Mouse (Mus musculus) thymus, adult 18-20 months (tissue): ENCODE data around the gene Gm42417.
A peak's percentile ranks its signal among the peaks of the same experiment; 100 is the strongest.

Experiments used
- DNase-seq, 2 experiments: peaks; one replicate each; pipeline ENCODE4 v3.0.0; 2022; ENCODE audit warnings: mixed read lengths in 2 of 2

The Gm42417 gene

DNA sequence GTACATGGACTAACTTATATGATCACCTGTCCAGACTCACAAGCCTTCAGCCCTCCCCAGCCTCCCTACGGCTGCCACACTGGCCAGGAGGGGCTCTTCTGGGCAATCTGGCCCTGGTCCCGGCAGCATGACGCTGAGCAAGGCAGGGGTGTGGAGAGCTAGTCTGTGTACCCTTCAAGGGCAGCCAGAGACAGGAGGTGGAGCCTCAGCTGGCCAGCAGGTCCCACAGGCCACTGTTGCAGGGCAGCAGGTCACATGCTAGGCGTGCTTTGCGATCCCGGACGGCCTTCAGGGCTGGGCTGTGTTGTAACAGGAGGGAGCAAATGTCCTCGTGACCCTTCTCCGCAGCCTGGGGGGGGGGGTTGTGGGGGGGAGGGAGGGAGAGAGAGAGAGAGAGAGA is at the start of gene Gm42417:
Gene Gm42417 (minus strand): TSS at position 244 of the 400 bp plus-strand sequence.
- no peak for DNase-seq

DNA sequence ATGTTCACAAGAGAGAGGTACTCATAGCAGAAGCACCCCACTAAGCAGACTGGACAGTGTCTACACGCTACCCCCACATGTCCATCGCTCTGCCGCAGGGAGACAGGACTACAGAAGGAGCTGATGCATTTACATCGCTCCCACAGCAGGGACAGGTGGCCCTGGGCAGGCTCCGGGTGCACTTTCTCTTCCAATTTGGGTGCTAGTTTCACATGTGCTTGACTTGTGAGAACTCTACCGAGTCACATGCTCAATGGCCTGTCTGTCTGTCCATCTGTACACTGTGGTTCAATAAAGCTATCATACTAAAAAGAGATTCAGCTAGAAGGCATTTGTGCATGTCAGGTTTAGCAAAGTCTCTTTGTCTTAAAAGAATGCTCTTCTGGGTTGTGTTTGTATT is 48.6 kb upstream of the Gm42417 start:
- DNase-seq, result no peak

DNA sequence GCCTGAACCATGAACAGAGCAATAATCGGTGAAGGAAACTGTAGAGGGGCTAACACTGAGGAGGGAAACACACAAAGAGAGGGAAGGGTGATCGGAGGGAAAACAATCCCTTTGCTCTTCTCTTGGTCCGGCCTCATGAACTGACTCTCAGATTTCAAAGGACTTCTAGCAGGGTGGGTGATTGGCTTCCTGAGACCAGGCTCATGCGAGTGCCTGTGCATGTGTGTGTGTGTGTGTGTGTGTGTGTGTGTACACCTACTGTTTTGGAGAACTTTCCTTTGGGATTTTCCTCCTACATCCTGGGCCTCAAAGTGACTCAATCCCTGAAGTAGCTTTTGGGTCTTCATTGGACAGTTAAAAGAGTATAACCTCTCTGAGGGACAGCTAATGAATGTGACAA is 47.1 kb upstream of the Gm42417 start:
- DNase-seq, result no peak

DNA sequence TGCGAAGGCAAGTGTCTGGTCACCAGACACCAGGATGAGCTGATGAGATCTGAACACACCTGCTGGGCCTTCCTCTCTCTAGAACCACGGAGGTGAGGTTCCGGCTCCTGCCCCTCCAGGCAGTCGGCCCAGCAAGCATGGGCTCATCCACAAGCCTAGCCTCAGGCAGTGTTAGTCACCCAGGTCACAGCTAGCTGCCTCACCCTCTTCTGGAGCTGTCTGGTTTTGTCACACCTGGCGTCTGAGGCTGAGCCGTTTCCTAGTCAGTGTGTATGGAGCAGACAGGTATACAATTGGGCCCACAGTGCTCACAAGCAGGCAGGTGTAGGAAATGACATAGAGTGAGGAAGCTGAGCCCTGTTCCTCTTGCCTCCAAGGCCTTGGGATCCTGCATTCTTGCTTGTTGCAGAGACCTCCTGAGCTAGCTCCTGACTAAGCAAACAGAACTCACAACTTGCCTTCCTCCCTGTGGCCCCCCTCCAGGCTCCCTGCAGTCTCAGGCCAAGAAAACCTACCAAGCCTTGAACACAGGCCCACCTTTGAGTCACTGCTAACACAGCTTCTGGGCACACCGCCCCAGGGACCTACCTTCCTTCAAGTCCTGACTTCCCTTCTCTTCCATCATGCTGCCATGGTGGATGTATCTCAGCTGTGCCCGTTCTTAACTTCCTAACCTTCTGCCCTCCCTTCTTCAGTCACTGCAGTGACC is 44.3 kb upstream of the Gm42417 start:
- no peak for DNase-seq

DNA sequence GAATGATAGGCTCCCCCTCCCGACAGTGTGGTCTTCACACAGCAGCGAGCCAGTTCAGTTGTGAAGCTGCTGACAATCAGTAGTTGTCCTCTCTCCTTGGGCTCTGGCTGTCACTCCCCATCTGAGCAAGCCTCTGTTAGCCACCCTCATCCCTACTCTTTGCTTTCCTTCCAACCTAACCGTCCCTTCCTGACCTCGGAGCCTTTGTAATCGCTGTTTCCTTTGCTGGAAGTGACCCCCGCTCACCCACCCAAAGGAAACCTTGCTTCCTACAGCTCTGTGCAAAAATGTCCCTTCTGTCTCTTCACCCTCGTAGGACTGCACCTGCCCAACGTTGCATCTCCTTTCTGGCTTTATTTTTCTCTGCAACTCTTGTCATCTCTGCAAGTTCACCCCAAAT is 43.0 kb upstream of the Gm42417 start:
- no peak for DNase-seq

DNA sequence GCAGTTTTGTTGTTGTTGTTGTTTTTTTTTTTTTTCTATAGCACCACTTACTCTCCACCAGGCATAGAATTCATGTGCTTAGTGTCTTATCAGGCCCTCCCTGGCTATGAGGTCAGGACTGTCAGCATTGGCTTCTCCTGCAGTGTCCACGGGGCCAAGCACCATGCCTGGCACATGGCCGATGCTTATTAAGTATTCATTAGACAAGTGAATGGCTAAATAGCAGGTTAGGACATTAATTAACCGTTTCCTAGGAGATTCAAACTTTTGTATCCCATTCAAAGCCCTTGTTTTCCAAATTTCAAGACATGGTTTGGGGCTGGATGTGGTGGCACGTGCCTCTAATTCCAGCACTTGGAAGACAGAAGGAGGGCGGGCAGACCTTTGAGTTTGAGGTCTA is 42.0 kb upstream of the Gm42417 start:
- no peak for DNase-seq

DNA sequence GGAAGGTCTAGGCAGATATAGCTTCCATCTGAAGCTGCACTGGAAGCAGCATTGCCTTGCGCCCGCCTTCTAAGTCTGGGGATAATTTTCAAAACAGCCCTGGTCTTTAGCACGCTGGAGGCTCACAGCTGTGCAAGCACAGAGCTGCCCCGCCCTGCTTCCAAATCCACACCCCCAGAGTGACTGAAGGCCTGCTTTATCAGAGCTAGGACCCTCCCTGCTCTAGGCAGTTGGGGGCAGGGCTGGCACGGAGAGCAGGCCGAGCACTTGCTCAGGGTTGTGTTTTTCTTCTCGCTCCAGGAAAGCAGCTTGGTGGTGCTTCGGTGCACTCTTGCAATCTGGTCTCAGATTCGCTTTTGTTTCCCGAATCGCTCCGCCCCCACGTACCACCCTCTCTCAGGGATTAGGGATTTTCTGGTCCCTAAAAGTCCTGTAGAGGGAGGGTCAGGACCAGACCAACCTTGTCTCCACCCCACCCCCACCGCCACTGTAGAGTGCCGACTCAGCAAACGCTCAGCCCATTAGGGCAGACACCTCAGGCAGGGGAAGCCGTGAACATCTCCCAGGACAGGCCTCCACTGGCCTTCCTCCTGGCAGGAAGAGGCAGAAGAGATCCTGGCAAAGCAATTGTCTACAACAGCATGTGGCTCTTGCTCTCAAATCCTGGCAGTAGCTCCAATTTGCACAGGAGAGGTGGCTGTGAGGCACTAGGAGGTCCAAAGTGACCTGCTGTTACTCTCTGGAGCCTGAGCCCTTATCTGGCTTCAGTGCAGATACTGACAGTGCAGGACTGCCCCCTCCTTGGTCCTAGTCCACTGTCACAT is 41.4 kb upstream of the Gm42417 start:
- no peak for DNase-seq

DNA sequence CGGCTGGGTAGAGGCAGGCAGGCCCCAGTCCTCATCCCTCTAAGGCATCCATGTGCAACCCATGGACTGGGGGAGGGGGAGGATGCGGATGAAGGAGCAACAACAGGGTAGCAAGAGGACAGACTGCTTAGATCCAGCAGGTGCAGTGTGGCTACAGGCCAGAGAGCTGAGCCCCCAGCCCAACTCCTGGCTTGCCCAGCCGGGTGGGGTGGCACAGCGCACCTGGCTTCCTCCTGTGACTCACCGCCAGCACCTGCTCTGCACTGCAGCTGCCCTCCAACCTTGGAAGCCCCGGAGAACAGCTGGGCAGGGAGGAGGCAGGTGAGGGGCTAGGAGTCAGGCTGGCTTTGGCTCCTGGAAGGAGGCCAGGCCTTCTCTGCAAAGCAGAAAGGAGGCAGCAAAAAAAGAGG is 40.8 kb upstream of the Gm42417 start:
- DNase-seq, result peak; percentile 70 to 73

DNA sequence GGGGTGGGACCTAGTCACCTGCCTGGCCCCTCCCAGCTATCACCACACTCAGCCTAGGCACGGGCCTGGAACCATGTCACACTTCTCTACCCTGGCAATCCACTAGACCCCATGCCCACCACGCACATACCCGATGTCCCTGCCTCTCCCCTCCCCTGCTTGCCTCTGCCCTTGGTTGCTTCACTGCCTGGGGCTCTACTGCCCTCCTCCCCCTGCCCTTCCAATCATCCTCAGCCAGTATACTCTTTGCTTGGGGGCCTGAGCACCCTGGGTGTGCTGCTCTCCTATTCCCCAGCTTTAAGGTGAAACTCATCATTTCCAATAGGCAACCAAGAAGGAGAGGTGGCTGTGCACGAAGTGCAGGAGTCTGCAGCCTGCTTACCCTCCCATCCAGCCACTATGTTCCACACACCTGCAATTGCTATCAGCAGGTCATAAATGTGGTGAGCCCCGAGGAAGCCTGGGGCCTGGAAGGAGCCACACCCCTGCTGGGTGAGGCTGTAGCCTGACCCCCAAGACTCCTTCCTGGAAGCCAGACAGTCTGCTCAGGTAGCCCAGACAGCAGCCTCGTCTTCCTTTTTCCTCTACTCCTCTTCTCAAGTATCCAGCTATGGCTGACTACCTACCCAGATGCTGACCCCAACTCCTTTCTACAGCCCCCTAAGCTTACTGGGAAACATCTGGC is 37.9 kb upstream of the Gm42417 start:
- no peak for DNase-seq

DNA sequence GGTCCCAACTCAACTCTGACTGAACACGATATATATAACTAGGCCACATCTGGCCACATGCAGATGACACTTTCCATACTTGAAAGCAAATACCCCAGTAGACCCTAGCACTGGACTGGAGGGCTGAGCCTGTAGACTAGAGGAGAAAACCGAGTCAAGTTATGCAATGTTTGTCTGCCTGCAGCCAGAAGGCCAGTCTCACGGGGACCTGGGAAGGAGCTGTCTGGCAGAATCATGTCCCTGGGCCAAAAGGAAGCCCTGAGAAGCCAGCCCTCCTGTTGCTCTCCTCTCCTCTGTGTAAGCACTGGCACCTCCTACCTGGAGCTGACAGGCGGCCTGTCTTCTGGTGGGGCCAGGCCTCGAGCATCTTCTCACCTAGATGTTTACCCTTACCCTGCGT is 36.1 kb upstream of the Gm42417 start:
- DNase-seq, result no peak

DNA sequence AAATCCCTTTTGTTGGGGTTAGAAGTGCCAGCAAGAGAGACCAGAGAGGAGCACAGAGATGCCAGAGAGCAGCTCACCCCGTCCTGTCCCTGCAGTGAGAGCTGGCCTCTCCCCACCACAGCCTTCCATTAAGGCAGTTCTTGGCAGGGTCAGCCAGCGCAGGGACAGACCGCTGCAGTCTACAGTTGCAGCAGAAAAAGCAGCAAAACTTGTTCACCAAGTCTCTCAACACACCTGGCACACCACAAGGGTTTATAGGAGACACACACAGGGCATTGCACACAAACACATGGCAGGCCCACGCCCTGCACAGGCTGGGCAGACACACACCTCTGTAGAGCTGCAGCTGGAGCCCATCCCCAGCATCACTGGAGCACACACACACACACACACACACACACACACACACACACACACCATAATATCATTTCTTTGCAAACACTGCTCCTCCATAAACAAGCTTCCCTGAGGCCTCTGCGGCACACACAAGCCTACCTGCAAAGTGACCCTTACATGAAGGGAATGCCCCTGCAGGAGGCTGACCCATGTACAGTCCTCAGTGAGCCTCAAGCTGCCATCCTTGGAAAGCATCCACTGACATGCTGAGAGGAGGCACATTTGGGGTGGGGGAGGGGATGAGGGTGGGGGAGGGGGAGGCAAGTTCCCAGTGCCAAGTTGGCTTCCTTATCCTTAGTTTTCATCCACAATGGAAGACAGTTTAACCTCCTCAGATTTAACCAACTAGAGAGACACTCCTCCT is 35.1 kb upstream of the Gm42417 start:
- no peak for DNase-seq

DNA sequence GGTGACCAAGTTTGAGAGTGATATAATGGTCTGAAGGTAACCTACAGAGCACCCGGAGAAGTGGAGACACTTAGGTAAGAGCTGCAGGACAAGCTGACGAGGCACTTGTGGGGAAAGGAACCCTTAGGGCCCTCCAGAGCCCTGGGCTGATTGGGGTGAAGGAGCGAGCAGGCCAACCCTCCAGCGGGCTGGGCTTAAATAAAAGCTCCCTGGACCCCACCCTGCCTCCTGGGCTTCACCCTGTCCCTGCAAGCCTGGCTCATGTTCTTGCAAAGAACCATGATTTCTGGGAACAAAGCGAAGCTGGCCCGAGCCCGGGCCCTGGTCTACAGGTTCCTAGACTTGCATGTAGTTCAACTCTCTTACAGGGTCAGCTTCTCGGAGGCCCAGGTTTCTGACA is 34.3 kb upstream of the Gm42417 start:
- DNase-seq, result no peak

DNA sequence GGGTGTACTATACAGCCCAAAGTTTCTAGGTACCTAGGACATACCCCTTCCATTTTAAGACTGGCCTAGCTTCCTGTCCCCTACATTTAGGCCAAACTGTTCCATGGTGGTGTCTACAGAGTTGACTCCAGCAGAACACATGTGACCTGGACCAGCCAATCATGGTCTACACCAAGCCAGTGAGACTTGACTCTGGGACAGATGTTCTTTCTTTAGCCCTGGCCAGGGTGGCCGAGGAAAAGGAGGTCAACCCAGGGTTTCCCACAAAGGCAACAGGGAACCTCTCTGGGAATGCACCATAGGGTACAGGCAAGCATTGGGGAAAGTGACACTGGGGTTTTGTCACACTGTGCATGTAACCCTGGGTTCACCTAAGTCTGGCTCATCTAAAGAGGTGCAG is 33.5 kb upstream of the Gm42417 start:
- DNase-seq, result no peak

DNA sequence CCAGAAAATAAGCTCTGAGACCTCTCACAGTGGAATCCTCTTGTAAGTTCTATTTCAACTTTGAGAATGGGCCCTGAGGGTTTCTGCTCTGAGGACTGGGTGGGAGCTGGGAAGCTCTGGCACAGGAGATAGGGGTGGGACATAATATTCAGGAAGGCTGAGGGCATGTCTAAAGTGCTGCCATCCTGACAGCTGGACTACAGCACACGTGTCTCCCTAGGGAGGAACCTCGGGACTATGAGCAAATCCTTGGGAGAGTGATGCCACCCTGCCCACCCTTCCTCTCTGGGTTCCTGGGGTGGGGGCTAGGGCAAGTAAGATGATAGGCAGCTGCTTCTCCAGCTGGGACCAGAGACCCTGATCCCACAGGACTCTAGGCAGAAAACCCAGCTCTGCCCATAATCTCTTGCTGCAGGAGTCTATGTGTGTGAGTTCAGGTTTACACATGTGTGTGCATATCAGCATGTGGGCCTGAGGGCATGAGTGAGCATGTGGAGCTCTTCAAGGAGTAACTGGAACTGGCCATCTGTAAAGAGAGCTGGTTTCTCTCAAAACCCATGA is 33.0 kb upstream of the Gm42417 start:
- no peak for DNase-seq

DNA sequence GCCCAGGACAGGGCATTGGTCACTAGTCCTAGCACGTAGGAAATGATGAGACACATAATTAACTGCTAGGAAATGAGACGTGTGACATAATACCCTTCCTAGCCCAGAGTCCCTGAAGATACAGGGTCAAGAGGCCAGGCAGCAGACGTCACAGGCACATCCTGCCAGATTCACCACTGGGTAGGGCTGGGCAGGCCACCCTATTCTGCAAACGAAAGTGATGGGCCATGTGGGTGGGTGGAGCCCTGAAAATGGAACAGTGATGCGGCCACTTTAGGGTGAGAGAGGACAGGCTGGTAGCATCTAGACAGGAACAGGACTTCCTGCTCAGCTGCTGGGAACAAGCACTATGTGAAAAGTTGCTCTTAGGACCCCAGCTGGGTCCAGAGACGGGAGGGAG is 32.4 kb upstream of the Gm42417 start:
- DNase-seq, result no peak

DNA sequence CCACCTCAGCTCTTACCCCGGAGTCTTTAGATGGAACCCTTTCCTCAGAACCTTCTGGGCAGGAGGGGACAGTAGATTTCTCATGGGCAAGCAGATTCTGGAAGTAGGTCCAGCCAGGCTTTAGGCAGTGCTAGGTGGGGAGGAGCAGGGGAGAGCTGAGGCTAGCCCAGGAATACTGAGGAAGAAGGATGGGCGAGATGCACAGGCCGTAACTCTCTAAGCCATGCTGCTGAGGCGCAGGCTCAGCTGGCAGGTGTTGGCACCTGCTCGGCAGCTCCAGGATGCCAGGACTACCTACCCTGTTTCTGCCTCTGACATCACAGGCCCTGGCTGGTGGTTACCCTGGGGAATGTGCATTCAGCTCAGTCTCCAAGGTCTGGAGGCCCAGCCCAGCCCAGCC is 31.1 kb upstream of the Gm42417 start:
- DNase-seq, result no peak

DNA sequence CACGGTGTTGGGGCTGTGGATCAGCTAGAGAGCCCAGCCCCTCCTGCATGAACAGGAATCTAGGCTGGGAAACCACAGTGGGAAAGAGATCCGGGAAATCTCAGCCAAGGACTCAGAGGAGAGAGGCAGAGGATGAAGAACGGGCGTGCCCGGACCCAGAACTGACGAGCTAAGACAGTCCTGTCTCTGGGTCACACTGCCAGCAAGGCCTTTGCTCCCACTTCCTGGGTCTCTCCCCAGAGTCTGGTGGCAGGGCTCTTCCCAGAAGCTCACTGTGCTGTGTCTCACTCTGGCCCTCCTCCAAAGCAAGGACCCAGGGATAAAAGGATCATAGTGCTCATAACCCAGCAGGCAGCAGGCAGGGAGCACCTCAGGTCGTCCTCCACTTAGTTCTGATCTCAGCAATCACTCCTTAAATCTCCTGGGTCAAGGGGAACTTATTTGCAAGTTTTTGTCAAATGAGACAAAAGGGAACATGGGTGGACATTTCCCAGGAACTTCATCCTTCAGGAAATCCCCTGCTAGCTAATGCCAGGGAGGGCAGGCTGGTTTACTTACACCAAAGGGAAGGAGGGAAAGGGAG is 30.6 kb upstream of the Gm42417 start:
- DNase-seq, result no peak

DNA sequence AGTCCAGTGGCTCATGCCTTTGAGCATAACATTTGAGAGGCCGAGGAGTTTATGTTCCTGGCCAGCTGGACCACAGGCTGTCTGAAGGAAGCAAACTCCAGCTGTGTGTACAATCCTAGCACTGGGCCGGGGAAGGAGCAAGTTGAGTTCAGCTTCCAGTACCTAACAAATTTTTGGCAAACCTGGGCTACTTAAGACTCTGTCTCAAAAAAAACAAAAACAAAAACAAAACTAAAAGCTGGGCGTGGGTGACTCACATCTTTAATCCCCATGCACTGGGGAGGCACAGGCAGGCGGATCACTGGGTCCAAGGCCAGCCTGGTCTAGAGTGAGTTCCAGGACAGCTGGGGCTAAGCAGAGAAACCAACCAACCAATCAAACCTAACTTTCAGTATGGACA is 29.5 kb upstream of the Gm42417 start:
- no peak for DNase-seq

DNA sequence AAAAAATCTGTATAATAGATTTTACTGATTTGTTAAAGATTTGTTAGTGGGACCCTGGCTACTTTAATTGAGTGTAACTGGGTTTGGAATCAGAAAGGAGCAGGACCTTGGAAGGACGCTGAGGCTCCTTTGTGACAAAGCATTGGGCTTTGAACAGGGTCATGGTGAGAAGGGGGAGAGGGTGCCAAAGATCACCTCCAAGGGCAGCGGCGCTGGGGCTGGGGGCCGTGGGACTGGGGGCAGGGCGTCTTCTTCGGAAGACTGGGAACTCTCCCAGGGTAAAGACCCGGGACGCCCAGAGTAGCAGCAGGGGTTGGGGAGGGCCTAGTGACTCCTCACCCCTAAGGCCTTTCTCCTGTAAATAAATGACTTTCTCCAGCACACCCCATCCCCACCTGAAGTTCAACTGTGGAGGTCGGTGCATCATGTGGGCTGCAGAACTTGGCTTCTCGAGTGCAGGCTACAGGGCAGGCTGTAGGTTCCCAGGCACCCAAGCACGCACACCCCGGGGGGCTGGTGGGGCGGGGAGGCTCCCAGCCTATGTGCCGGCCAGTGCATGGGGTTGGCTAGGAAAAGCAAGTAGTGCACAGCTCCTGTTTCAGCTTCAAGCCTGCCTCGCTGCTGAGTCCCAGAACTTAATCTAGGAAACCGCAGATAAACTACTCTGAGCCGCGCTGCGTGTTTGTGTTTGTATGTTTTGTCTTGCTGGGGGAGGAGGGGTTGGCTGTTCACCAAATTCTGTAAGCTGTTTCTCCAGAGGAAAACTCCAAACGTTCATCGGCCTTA is 28.8 kb upstream of the Gm42417 start:
- DNase-seq, result no peak

DNA sequence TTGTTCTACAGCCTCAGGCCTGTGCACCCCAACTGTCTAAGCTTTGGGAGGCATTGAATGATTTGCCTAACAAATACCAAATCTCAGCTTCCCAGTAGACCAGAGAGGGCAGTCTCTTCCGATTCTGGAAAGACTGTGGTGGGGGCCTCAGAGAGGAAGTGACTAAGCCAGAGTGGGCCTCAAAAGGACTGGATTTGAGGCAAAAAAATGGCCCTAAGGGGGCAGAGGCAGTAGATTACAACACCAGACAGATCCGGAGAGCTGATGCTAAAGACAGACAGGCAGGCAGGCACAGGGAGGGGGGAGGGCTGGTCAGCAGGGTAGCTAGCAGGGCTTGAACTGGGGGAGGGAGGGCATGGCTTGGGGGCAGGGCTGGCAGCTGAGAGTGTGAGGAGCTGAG is 27.2 kb upstream of the Gm42417 start:
- no peak for DNase-seq

DNA sequence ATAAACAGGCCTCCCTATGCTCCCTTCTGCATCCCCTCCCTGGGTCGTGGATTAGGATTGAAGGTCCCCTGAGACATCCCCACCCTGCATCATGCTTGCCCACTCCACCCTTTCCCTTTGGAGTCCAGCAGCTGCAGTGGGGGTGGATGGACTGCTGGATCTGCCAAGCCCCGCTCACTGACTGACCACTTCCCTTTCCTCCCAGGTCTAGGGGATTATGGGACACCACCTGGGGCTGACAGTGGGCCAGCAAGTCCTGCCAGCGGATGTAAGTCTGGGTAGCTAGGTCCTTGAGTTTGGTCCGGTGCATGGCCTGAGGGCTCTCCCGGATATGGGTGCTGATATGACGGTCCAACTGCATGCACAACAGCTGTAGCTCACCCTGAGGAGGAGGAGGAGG is 24.9 kb upstream of the Gm42417 start:
- no peak for DNase-seq

DNA sequence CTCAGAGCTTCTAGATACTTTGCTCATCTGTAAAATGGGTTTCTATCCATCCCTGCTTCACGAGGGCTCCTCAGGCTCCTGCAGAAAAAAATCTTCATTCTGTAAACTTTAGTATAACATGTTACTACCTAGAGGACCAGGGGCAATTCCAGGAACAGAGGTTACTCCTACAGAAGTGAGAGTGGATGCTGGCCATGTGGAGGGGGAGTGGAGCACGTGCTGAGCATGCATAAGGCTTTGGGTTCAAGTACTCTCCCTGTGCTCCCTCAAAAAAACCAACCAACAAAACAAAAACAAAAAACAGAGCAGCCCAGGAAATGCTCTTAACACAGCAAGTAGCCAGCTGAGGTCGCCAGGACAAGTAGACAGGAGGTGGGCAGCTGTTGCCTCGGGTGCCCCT is 24.4 kb upstream of the Gm42417 start:
- no peak for DNase-seq
